Mouse (Mus musculus) stomach, embryonic 15.5 days (tissue): ENCODE results near the gene 4933405L10Rik. TPM values are rescaled to one million over a fixed set of nuclear protein-coding genes. Genes with fewer than 3 reads are reported as not detected.
A peak's percentile ranks its signal among the peaks of the same experiment; 100 is the strongest.

Experiments used
- ATAC-seq: fragments of 200-750 bp; cut with Nextera tagmentation; 2 replicates; pipeline ENCODE4 v1.8.0; 2017; ENCODE audit warnings: low read depth, moderate number of reproducible peaks, moderate TSS enrichment; ENCODE audit not compliant: insufficient read depth, low FRiP score
- H3K27ac ChIP-seq: fragments of 300-500 bp; sonication (generic); 2 replicates; pipeline ENCODE4 v1.5.1; 2015; ENCODE audit warnings: mild to moderate bottlenecking, inconsistent platforms
- H3K27me3 ChIP-seq: fragments of 300-500 bp; sonication (generic); replicated peaks from 2 replicates; pipeline ENCODE4 v1.6.1; 2015; ENCODE audit warnings: inconsistent platforms
- H3K36me3 ChIP-seq: fragments of 300-500 bp; sonication (generic); 2 replicates; pipeline ENCODE4 v1.6.1; 2015; ENCODE audit warnings: inconsistent platforms
- H3K4me1 ChIP-seq: fragments of 300-500 bp; sonication (generic); 2 replicates; pipeline ENCODE4 v1.6.1; 2015; ENCODE audit warnings: inconsistent platforms
- H3K4me2 ChIP-seq: fragments of 300-500 bp; sonication (generic); 2 replicates; pipeline ENCODE4 v1.6.1; 2015; ENCODE audit warnings: mild to moderate bottlenecking, inconsistent platforms
- H3K4me3 ChIP-seq: fragments of 300-500 bp; sonication (generic); replicated peaks from 2 replicates; pipeline ENCODE4 v1.5.1; 2015; ENCODE audit warnings: inconsistent platforms
- H3K9ac ChIP-seq: fragments of 300-500 bp; sonication (generic); 2 replicates; pipeline ENCODE4 v1.6.1; 2015; ENCODE audit warnings: inconsistent platforms
- H3K9me3 ChIP-seq: fragments of 300-500 bp; sonication (generic); 2 replicates; pipeline ENCODE4 v1.6.1; 2016; ENCODE audit warnings: inconsistent platforms
- WGBS: fragments of 180-500 bp; shearing (Covaris S2); methylation state at CpG from one replicate; pipeline ENCODE4 v1.1.7; 2015; 5-methylcytosine and 5-hydroxymethylcytosine counted together
- polyA plus RNA-seq: library from polyadenylated mRNA; unstranded; fragments of >200 nt; fragmentation: Nextera tagmentation; extraction: Ambion mirVana; gene quantifications from 2 replicates; pipeline ENCODE4 v1.2.1, GENCODE M21; 2015

The 4933405L10Rik gene
- polyA plus RNA-seq, 1 experiment from 2014 or later, result 0.19 TPM

- Histone ChIP-seq H3K27me3 (no peaks in the 10 kb centered on the region), H3K4me2 (no peak overlapping the region), H3K27ac (no peak overlapping the region), H3K4me3 (no peak overlapping the region), H3K9ac (no peak overlapping the region), H3K9me3 (no peaks in the 10 kb centered on the region), H3K4me1 (peaks cover 22% of the 10 kb centered on the region), H3K36me3 (0 out of 2 replicates have a peak, but pooled peaks cover 10% of the 10 kb centered on the region)
- 89% methylated on average over 24 of the region's 24 CpGs for WGBS
- no peak for ATAC-seq
Observed at GRCm38 (mm10) chr8:105702731-105703415, 4.6 kb upstream of the 4933405L10Rik start.

GRCm38 (mm10) chr8:105704146-105704812 lies 3.2 kb upstream of the 4933405L10Rik start:
- Histone ChIP-seq H3K9me3 (no peaks in the 10 kb centered on the region), H3K27ac (no peak overlapping the region), H3K4me3 (no peak overlapping the region), H3K27me3 (no peaks in the 10 kb centered on the region), H3K4me2 (no peak overlapping the region), H3K9ac (no peak overlapping the region), H3K36me3 (0 out of 2 replicates have a peak, but pooled peaks cover 10% of the 10 kb centered on the region), H3K4me1 (peaks cover 22% of the 10 kb centered on the region)
- WGBS, result 94% methylated on average over 34 of the region's 34 CpGs
- no peak for ATAC-seq

DNA sequence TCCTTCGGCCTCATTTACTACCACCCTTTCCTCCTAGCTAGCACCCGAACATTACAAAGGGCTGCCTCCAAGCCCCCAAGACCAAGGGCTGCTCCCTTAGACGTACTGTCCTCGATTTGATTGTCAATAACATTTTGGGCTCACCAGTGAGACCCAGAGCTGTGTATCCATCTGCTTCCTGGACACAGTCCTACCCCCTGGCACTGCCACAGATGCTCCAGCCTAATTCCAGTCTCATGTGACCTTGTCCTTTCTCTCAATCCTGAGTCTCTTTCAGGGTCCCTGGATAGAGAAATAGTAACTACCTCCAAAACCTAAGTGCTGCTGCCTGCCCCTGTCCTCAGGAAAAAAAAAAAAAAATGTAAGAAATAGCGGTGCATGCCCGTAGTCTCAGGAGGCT lies 2.5 kb upstream of the 4933405L10Rik start:
- Histone ChIP-seq H3K9ac (no peak overlapping the region), H3K4me2 (no peak overlapping the region), H3K27me3 (no peaks in the 10 kb centered on the region), H3K4me3 (no peak overlapping the region), H3K4me1 (peaks cover 17% of the 10 kb centered on the region), H3K27ac (no peak overlapping the region), H3K36me3 (0 out of 2 replicates have a peak, but pooled peaks cover 10% of the 10 kb centered on the region), H3K9me3 (no peaks in the 10 kb centered on the region)
- WGBS, result 89% methylated on average over 6 of the region's 6 CpGs
- ATAC-seq, result no peak

GRCm38 (mm10) chr8:105706426-105706825 lies 1.0 kb upstream of the 4933405L10Rik start:
- Histone ChIP-seq H3K4me1 (peaks cover 12% of the 10 kb centered on the region), H3K27me3 (no peaks in the 10 kb centered on the region), H3K4me2 (0 out of 2 replicates have a peak overlapping the region, but pooled peaks have one; percentile 95), H3K9me3 (no peaks in the 10 kb centered on the region), H3K27ac (no peak overlapping the region), H3K9ac (no peak overlapping the region), H3K4me3 (no peak overlapping the region), H3K36me3 (0 out of 2 replicates have a peak, but pooled peaks cover 10% of the 10 kb centered on the region)
- ATAC-seq, result no peak
- 81% methylated on average over 12 of the region's 12 CpGs for whole genome bisulfite sequencing

GRCm38 (mm10) chr8:105708675-105709074 lies 1.2 kb downstream of the 4933405L10Rik start:
- 90% methylated on average over 8 of the region's 8 CpGs for WGBS
- H3K4me3 ChIP-seq, result no peak overlapping the region

GRCm38 (mm10) chr8:105709317-105709716 lies 1.9 kb downstream of the 4933405L10Rik start:
- Histone ChIP-seq H3K9me3 (no peaks in the 10 kb centered on the region), H3K4me1 (0 out of 2 replicates have a peak, but pooled peaks cover 5% of the 10 kb centered on the region), H3K27ac (no peak overlapping the region), H3K4me3 (no peak overlapping the region), H3K27me3 (no peaks in the 10 kb centered on the region), H3K36me3 (no peaks in the 10 kb centered on the region), H3K4me2 (no peak overlapping the region), H3K9ac (no peak overlapping the region)
- no peak for ATAC-seq
- 82% methylated on average over 14 of the region's 14 CpGs for WGBS

More at GRCm38 (mm10) chr8:105708675-105709074, 1.2 kb downstream of the 4933405L10Rik start:
- H3K9ac ChIP-seq, result no peak overlapping the region
- no peak overlapping the region for H3K27ac ChIP-seq
- H3K36me3 ChIP-seq, result no peaks in the 10 kb centered on the region
- no peaks in the 10 kb centered on the region for H3K27me3 ChIP-seq
- ATAC-seq, result no peak
- no peak overlapping the region for H3K4me2 ChIP-seq
- H3K9me3 ChIP-seq, result no peaks in the 10 kb centered on the region
- 0 out of 2 replicates have a peak, but pooled peaks cover 5% of the 10 kb centered on the region for H3K4me1 ChIP-seq

DNA sequence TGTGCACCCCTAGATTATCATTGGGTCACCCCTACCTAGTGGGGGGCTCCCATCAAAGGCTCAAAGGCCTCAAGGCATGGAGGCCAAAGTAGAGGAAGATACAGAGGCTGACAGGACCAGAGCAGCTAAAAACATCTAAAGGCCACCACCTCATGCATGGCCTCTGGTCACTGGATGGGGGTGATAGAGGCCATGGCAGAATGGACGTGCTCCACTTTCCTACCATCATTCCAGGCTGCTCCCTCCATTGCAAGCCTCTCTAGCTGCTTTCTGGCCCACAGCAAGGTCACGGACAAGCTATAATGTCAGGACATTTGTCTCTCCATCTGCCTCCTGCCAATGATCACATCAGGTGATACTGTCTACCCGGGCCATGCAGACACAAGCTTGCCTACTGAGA lies 4.8 kb downstream of the 4933405L10Rik start:
- ATAC-seq, result no peak

DNA sequence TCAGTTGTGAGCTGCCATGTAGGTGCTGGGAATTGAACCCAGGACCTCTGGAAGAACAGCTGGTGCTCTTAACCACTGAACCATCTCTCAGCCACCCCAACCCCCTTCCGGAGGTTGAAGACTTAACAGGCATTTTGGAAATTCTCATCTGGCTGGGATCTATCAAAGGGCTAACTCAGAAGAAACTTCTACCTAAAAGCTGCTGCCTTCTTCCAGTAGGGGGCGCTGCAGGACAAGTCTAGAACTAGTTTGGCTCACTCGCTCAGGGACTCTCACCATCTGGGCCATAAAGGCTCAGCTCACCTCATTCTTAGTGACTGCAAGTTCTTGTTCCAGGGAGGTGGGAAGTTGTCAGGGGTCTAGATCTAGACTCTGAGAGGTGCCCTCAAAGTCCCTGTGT lies 6.7 kb downstream of the 4933405L10Rik start:
- no peaks in the 10 kb centered on the region for H3K4me1 ChIP-seq
- peak overlapping the region; percentile 59; the same call in 1 of the 2 replicates for H3K27ac ChIP-seq
- no peak overlapping the region for H3K4me3 ChIP-seq
- no peaks in the 10 kb centered on the region for H3K27me3 ChIP-seq
- no peaks in the 10 kb centered on the region for H3K36me3 ChIP-seq
- 5% methylated on average over 3 of the region's 3 CpGs for WGBS
- no peak overlapping the region for H3K9ac ChIP-seq
- ATAC-seq, result no peak
- H3K9me3 ChIP-seq, result no peaks in the 10 kb centered on the region
- H3K4me2 ChIP-seq, result no peak overlapping the region

More for the DNA sequence above, 4.8 kb downstream of the 4933405L10Rik start:
- 0 out of 2 replicates have a peak, but pooled peaks cover 2% of the 10 kb centered on the region for H3K4me1 ChIP-seq
- H3K9ac ChIP-seq, result no peak overlapping the region
- no peaks in the 10 kb centered on the region for H3K36me3 ChIP-seq
- no peak overlapping the region for H3K4me3 ChIP-seq
- H3K27ac ChIP-seq, result no peak overlapping the region
- no peaks in the 10 kb centered on the region for H3K27me3 ChIP-seq
- H3K4me2 ChIP-seq, result no peak overlapping the region
- no peaks in the 10 kb centered on the region for H3K9me3 ChIP-seq
- WGBS, result 75% methylated on average over 3 of the region's 3 CpGs

DNA sequence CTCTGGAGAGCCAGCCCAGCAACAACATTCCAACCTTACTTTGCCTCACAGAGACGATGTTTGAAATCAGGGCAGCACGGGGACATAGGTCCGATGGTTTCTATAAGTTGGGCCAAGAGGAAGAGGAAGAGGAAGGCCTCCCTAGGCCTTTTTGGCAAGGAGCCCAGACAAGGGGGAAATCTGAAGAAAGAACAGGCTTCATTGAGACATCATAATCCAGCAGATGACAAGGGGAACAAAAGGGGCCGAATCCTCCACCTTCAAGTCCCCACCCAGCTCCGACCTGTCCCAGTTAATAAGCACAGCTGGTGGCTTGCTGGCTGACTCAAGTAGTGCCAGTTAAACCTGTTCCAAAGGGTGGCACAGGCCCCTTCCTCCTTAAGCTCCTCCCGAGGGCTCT lies 7.6 kb downstream of the 4933405L10Rik start:
- Histone ChIP-seq H3K4me1 (no peaks in the 10 kb centered on the region), H3K4me3 (no peak overlapping the region), H3K36me3 (no peaks in the 10 kb centered on the region), H3K9me3 (no peaks in the 10 kb centered on the region), H3K27ac (peak overlapping the region; percentile 59; the same call in 1 of the 2 replicates), H3K4me2 (no peak overlapping the region), H3K27me3 (no peaks in the 10 kb centered on the region), H3K9ac (no peak overlapping the region)
- 66% methylated on average over 6 of the region's 6 CpGs for WGBS
- ATAC-seq, result no peak

GRCm38 (mm10) chr8:105716302-105716945 lies 9.0 kb downstream of the 4933405L10Rik start:
- no peak for ATAC-seq
- 90% methylated on average over 15 of the region's 15 CpGs for WGBS
- Histone ChIP-seq H3K9ac (no peak overlapping the region), H3K4me3 (no peak overlapping the region), H3K9me3 (no peaks in the 10 kb centered on the region), H3K27ac (no peak overlapping the region), H3K4me2 (no peak overlapping the region), H3K4me1 (no peaks in the 10 kb centered on the region), H3K36me3 (no peaks in the 10 kb centered on the region), H3K27me3 (no peaks in the 10 kb centered on the region)

- Histone ChIP-seq H3K4me2 (no peak overlapping the region), H3K4me3 (no peak overlapping the region), H3K9ac (no peak overlapping the region), H3K9me3 (no peaks in the 10 kb centered on the region), H3K27ac (no peak overlapping the region), H3K27me3 (no peaks in the 10 kb centered on the region), H3K4me1 (no peaks in the 10 kb centered on the region), H3K36me3 (no peaks in the 10 kb centered on the region)
- 80% methylated on average over 4 of the region's 4 CpGs for WGBS
- ATAC-seq, result no peak
Observed at GRCm38 (mm10) chr8:105719637-105720036, 12.2 kb downstream of the 4933405L10Rik start.

GRCm38 (mm10) chr8:105722861-105723260 lies 15.4 kb downstream of the 4933405L10Rik start:
- no peaks in the 10 kb centered on the region for H3K27me3 ChIP-seq
- H3K4me2 ChIP-seq, result no peak overlapping the region
- H3K9me3 ChIP-seq, result no peaks in the 10 kb centered on the region
- H3K27ac ChIP-seq, result no peak overlapping the region
- peaks cover 6% of the 10 kb centered on the region; the same call in 1 of the 2 replicates for H3K36me3 ChIP-seq
- WGBS, result 89% methylated on average over 9 of the region's 9 CpGs
- no peaks in the 10 kb centered on the region for H3K4me1 ChIP-seq
- no peak overlapping the region for H3K9ac ChIP-seq
- no peak overlapping the region for H3K4me3 ChIP-seq
- ATAC-seq, result no peak
